Mouse (Mus musculus): Measurements from ENCODE around the gene Katna1.
A peak's percentile ranks its signal among the peaks of the same experiment; 100 is the strongest.
"Not testable (repeated sequence)": the region's sequence is repeated elsewhere in the genome, so short reads cannot be mapped to it uniquely, and the experiment has no call there.

Katna1 gene

DNA sequence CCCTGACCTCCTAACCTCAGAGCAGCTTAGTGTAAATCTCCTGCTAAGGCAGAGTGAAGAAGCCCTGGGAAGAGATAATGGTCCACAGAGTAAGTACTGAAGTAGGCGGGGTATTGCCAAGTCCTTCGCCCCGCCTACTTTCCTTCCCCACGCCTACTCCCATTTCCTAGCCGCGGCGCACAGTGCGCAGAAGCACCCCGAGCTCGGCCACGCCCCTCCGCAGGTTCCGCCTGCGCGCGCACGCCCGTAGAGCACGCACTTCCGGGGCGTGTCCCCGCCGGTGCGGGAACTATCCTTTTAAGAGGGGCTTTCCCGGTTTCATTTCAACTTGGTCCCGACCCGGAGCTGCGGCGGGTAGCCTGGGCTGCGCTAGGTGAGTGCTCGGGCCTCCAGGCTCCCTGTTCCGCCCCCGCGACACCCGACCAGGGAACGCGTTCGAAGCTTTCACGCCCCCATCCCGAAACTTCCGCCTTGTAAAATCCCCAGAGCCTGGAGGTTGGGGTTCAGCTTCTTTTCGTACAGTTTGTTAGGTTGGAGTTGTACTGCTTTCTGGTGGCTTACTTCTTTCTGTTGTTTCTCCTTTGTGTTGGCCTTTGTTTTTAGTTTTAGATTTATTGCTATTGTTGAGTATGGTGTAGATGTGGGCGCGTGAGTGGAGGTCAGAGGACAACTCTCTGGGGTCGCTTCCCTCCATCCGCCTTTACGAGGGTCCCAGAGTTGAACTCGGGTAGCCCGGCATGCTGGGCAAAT, at the start of gene Katna1:
Katna1 (plus strand) TSS at position 250 of the 750 bp plus-strand sequence.
- DNase-seq = peak; percentile 99

DNA sequence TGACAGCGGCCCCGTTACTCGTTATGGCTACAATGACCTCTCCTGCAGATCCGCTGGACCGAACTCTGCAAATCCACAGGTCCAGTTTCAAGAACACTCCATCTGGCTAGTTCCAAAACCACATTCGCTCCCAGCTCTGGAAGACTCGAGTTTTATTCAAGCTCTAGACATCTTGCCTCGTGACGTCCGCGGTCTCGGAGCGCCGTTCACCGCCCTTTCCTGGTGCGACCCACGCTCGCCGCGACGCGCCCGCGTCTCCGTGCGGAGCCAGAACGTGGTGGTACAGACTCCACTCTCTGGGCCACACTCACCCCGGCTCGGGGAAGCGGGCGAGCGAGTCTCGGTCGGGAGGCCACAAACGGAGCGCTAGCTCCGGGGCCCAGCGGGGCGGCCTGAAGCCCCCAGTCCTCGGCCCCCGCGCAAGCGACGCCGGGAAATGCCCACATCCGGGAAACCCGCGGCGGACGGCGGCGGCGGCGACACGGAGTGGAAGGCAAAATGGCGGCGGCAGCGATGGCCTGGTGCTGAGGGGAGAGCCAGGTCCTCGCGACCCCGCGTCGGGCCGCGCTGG, 45.0 kb upstream of the Katna1 start, which contains the start of the genes Pcmt1 and Lats1:
Pcmt1 (minus strand) TSS at position 406 of the 571 bp plus-strand sequence.
Lats1 (plus strand) TSS at position 484 of the 571 bp plus-strand sequence.
- peak; percentile 94 for DNase-seq

DNA sequence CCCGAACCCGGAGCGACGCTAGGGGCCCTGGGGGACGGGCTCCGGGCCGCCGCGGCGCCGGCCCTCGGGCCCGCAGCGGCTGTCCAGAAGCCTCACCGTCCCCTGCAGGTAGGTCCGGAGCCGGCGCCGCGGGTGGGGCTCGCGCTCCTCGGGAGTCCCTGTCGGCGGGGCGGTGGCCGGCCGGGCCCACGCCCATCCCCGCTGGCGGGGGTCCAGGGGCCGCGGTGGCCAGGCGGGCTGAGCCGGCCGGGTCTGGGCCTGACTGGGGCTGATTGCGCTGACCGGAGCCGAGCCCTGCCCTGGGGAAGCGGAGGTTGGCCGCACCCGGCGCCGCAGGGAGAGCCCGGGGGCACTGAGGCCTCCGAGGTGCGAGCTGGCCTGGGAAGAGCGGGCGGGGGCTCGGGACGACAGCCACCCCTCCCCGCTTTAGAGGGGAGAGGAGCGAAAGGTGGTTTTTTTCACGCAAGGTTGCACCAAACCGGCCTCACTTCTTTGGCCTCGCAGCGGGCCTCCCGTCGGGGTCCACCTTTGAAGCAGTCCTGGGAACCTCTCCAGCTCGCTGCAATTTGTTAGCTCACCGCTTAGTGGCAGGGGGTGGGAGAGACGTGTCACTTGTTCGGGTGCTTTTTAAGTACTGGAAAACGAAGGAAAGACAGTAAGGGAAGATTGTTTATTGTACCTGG, 44.3 kb upstream of the Katna1 start:
- peak; percentile 72 for DNase-seq

DNA sequence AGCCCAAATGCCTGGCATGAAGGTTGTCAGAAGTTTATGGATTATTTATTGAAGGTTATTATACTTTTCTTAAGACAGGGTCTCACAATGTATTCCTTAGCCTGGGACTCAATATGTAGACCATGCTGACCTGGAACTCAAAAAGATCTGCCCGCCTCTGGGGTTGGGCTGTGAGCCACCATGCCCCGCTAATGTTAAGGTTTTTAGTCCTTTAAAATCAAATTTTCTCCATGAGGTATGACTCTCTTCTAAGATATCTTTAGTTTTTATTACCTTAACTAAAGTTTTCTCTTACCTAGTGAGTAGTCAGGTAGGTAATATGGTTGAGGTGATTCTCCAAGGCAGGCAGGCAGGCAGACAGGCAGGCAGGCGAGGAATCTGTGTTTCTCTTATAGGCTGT, 43.6 kb upstream of the Katna1 start:
- no peak for DNase-seq

DNA sequence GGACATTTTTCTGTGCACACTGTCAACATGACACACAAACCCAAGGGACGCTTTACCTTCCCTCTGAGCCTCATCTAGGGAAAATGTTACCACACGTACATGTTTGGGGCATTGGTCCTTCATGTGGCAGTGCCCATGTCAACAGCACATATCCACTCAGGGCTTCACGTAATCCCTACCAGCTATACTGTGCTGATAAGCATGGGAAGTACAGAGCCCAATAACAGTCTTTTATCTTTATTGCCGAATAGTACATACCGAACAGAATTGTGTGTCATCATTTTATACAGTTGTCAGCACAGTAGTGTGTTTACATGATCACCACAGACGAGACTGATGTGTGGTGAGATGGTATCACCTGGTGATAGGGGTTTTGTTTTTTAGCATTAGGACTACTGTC, 38.9 kb upstream of the Katna1 start:
- no peak for DNase-seq

DNA sequence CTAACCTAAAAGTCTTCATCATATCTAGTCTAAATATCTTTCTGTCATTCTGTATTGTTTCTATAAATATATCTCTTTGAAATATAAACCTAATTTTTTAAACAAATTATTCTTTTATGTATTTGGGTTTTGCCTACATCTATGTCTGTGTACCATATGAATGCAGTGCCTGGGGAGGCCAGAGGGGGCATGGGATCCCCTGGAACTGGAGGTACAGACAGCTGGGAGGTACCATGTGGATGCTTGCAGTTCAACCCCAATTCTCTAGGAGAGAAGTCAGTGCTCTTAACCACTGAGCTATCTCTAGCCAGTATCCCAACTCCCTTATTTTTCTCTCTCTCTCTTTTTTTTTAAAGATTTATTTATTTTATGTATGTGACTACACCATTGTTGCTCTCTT, 30.5 kb upstream of the Katna1 start:
- DNase-seq = peak; percentile 60

DNA sequence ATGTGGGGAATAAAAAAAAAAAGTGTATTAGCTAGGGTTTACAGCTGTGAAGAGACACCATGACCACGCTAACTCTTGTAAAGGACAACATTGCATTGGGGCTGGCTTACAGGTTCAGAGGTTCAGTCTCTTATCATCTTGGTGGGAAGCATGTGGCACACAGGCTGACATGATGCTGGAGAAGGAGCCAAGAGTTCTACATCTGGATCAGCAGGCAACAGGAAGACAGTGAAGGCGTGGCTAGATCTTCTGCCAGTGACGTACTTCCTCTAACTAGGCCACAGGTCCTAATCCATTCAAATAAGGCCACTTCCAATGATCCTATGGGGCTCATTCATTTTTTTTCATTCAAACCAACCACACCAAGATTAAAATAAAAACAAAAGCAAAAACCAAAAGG, 25.7 kb upstream of the Katna1 start:
- DNase-seq = no peak

DNA sequence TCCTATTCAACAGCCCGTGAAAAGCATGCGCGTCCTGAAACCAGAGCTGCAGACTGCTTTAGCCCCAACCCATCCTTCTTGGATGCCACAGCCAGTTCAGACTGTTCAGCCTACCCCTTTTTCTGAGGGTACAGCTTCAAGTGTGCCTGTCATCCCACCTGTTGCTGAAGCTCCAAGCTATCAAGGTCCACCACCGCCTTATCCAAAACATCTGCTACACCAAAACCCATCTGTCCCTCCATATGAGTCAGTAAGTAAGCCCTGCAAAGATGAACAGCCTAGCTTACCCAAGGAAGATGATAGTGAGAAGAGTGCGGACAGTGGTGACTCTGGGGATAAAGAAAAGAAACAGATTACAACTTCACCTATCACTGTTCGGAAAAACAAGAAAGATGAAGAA, 23.2 kb upstream of the Katna1 start:
- no peak for DNase-seq

DNA sequence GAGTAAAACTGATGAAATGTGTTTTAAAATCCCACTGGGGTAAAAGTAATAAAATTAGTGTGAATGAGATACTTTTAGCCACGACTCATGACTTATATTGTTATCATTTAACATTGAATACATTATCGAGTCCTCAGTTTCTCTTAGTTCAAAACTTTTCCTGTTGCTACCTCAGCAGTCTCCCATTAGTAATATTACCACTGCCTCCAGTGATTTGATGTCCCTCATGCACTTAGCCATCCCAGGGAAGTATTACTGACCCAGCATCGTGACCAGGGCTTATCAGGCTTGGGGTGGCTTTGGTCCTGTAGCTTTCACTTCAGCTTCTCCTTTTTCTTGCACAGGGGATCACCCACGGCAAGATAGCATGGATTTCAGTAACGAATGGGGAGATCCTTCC, 15.7 kb upstream of the Katna1 start:
- no peak for DNase-seq

DNA sequence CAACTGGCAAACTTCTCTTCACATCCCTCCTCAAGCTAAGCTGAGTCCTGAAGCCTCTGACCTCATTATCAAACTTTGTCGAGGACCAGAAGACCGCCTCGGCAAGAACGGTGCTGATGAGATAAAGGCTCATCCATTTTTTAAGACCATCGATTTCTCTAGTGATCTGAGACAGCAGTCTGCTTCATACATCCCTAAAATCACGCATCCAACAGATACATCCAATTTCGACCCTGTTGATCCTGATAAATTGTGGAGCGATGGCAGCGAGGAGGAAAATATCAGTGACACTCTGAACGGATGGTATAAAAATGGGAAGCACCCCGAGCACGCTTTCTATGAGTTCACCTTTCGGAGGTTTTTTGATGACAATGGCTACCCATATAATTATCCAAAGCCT, 13.3 kb upstream of the Katna1 start:
- DNase-seq = no peak

DNA sequence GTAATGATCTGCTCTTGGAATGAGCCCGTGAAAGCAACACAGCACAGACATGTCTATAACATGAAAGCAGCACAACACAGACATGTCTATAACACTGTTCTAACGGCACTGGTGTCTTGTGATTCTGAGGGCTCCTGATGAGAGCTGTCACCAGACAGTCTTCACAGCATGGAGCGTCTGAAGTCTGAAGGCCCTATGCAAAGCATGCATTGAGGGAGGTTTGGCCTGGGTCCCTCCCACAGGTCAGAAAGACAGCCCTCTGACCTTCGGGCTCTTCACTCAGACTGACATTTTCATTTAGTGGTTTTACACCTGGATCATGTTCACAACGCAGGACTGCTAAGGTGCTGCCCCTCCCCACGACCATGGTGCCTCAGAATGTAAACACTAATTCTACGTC, 10.7 kb upstream of the Katna1 start:
- DNase-seq = no peak

DNA sequence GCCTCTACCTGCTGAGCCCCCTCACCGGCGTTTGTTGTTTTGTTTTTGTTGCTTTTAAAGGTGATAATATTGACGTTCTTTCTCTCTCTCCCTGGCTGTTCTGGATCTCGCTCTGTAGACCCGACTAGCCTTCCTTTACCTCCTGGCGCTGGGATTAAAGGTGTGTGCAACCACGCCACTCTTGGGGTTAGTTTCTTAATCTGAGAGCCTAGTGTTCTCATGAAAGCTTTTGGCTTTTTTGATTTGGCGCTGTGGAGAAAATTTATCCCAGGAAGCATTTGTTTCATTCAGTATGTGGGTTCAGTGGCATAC, 657 bp downstream of the Katna1 start:
- DNase-seq = no peak

DNA sequence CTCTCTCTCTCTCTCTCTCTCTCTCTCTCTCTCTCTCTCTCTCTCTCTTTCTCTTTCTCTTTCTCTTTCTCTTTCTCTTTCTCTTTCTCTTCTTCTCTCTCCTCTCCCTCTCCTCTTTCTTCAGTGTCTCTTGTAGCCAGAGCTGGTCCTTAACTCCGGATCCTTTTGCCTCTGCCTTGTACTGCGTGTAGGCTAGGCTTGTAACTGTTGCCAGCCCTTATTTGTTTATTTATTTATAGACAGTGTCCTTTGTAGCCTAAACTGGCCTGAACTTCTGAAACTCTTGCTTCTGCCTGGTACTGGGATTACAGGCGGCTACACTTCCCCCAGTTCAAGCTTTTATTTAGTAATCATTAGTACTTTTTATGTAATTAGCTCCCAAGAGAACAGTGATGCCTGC, 1.2 kb downstream of the Katna1 start:
- DNase-seq = no peak

DNA sequence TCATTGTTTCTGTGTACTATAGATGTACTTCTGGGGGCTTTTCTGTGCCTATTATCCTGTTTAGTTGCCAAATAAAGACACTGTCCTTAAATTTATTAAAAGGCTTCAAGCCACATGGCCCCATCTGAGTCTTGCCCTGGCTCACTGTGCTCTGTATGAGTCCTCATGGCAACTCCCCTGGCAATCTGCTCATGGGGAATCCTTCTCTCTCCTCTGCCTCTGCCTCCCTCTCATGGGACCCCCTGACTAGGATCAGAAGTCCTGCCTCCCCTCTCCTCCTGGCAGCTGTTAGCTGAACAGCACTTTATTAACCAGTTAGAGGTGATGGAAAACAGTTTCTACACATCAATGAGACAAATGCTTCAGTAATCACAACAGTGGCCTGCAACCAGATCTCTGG, 5.8 kb downstream of the Katna1 start:
- no peak for DNase-seq

DNA sequence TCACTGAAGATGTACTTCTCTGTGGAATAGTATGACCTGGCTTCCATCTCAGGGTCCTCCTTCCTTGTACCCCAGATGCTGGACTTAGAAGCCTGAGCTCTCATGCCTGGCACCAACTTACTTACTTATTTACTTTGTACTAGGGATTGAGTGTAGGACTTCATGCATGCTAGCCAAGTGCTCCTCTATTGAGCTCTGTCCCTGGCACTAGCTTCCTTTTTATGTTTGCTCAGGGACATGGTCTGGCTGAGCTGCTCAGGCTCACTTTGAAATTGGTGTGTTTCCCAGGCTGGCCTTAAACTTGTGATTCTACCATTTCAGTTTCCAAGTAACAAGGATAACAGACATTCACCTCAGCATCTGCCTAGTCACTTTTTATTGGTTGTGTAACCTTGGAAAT, 11.3 kb downstream of the Katna1 start:
- DNase-seq = no peak

DNA sequence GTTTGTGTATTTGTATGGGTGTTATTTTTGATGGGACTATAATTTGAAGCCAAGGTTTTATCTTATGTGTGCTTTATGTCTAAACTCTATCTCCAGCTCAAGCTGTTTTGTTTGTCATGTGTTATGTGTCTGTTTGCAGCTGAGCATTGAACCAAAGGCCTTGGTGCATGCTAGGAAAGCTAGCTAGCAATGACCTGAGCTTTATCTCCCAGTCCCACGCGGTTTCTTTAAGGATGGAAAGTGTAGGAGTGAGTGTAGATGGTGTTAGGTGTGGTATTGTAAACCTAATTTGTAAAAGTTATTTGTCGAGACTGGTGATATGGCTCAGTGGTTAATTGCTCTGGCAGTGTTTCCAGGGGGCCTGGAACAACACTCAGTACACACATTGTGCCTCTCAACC, 12.1 kb downstream of the Katna1 start:
- no peak for DNase-seq

DNA sequence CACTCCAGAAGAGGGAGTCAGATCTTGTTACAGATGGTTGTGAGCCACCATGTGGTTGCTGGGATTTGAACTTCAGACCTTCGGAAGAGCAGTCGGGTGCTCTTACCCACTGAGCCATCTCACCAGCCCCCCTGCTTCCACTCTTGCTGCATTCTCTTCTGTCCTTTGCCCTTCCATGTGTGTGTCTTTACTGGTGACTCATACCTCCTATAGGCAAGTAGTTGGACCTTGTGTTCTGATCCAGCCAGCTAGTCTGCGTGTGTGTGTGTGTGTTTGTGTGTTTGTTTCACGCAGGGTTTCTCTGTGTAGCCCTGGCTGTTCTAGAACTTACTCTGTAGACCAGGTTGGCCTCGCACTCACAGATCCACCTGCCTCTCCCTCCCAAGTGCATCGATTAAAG, 19.7 kb downstream of the Katna1 start:
- not testable (repeated sequence) for DNase-seq

DNA sequence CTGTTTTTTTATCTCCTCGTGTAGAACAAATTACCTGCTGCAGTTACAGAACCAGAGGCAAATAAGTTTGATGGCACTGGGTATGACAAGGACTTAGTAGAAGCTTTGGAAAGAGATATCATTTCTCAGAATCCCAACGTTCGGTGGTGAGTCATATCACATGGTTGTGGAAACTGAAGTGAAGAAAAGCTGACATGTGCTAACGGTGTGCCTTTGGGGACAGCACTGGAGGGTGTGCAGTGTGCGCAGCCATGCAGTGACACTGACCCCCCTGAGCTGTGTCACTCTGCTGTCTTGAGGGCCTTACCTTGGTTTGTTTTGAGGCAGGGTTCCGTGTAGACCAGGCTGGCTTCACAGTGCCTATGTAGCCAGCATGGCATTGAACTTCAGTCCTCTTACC, 23.0 kb downstream of the Katna1 start:
- DNase-seq = no peak

DNA sequence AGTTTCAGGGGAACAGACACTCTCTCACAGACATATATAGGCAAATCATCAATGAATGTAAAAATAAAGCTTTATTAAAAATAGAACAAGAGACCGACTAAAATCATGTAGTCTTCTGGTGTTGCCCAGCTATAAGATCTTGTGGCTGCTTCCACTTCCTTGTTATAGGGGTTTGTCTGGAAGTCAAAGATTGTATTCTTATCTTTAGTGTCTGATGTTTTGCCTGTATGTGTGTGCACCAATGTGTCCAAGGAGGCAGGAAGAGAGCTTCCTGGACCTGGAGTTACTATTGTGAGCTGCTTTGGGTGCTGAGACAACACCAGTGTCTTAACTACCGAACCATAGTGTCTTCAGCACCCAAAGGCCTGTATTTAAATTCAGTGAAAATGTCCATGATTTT, 31.7 kb downstream of the Katna1 start:
- DNase-seq = no peak

DNA sequence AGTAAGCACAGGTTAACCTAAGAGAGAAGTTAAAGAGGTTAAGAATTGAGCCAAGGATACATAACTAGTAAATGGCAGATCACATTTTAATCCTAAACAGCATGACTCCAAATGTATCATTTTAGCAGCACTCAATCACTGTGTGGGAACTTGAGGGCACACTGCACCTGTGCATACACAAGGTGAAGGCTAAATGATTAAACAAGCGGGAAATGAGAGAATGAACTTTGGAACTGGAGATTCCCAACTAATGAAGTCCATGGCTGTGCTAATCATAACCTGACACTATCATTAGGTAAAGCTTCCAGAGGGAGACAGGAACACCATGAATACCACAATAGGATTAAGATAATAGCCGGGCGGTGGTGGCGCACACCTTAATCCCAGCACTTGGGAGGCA, 46.5 kb downstream of the Katna1 start:
- no peak for DNase-seq

DNA sequence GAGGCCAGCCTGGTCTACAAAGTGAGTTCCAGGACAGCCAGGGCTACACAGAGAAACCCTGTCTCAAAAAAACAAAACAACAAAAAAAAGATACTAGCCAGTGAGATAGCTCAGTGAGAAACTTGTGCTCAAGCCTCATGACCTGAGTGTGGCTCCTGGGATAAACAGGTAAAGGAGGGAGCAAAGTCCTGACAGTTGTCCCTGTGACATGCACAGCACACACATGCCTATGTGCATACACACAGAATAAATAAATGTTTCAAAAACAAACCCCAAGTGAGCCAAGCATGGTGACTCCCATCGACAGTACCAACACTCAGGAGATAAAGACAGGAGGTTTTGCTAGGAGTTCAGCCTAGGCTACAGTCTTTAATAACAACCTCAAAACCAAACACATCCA, 47.0 kb downstream of the Katna1 start:
- DNase-seq = no peak

DNA sequence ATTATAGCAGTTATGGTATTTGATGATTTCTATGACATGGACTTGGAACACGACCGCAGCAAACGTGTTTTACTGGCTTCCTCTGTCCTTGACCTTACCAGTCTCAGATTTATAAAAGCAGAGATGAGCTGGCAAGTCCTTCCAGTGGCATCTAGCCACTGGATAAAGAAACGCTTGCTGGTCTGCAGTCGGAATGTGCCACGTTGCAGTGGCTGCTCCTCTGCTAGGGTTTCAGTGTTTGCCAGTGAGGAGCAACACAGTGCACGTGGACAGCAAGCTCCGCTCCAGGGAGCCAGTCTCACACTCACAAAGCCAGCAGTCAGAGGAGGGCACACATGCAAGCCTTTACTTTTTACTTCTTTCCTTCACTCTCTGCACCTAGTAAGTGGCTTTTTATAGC, 49.6 kb downstream of the Katna1 start:
- no peak for DNase-seq

DNA sequence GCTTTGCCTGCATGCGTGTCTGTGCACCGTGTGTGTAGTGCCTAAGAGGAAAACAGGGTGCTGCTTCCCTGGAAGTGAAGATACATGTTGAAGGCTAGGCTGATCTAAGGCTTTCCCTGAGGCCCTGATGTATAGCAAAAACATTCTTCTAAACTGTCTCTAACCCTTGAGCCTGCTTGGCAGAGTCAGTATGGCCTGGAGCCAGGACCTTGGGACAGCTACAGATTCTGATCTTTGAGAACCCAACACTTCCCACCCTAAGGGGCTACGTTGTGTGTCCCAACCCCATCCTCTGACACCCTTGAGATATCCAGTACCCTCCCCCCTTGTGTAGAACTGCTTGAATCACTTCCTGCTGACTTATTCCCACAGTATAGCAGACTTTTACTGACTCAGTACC, 52.6 kb downstream of the Katna1 start:
- DNase-seq = no peak

DNA sequence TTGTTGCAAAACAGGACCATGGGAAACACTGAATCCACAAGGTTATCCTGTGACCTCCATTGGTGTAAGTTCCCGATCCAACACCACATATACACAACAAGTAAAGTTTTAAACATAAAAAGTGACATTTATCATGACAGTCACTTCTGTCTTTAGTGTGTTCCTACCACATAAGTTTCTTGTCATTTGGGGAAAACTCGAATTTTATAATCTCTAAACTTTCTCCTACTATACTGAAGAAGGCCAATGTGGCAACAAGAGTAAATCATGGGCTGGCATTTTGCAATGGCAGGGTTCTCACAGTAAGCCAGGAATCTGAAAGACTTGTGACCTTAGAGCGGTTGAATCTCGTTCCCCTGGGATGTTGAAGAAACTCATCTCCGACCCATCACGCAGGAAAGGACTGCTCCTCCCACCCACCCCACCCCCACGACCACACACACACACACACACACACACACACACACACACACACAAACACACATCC, 54.0 kb downstream of the Katna1 start:
- DNase-seq = no peak
